Mouse (Mus musculus) gastrocnemius, postnatal 25 days (tissue): Measurements from ENCODE around the gene Selenos. TPM values are rescaled to one million over a fixed set of nuclear protein-coding genes. Genes with fewer than 3 reads are reported as not detected.

Source experiments
- DNase-seq: peaks from one replicate; pipeline ENCODE4 v3.0.0; 2022
- total RNA-seq, 2 experiments: library from RNA; stranded (reverse); gene quantifications; 1 replicate in 1 of 2; 2 replicates in 1 of 2; pipeline ENCODE4 v1.2.3; 2021

The Selenos gene
- total RNA-seq, 2 experiments from 2014 or later: 25.6 to 27.3 TPM

GRCm38 (mm10) chr7:66118796-66119195 lies 39.3 kb downstream of the Selenos start:
- no peak for DNase-seq

GRCm38 (mm10) chr7:66120139-66120538 lies 40.7 kb downstream of the Selenos start:
- DNase-seq: no peak

- DNase-seq: no peak
Observed at GRCm38 (mm10) chr7:66120702-66121396, 41.4 kb downstream of the Selenos start.

GRCm38 (mm10) chr7:66124551-66124968 lies 45.1 kb downstream of the Selenos start:
- no peak for DNase-seq

- DNase-seq: no peak
Observed at GRCm38 (mm10) chr7:66125368-66125767, 45.9 kb downstream of the Selenos start.

GRCm38 (mm10) chr7:66127951-66128645 lies 48.6 kb downstream of the Selenos start:
- DNase-seq: no peak

DNA sequence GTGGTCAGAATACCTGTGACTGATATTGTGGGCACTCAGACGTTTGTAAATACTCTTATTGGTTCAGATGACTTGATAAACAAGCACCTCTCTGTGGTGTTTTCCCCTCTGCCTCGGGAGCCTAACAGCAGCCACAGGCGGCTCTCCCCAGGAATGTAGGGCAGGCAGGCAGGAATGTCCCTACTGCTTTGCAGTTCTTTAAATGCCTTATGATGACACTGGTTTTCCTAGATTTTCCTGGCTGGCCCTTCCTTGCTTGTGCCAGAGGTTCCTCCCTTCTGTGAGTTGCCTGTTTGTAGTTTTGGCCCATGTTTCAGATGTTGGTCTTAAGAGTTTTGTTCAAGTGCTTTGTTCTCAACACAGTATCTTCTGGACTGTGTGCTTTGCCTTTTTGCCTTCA lies 49.4 kb downstream of the Selenos start:
- DNase-seq: peak; percentile 28

GRCm38 (mm10) chr7:66130296-66130695 lies 50.8 kb downstream of the Selenos start:
- DNase-seq: no peak

DNA sequence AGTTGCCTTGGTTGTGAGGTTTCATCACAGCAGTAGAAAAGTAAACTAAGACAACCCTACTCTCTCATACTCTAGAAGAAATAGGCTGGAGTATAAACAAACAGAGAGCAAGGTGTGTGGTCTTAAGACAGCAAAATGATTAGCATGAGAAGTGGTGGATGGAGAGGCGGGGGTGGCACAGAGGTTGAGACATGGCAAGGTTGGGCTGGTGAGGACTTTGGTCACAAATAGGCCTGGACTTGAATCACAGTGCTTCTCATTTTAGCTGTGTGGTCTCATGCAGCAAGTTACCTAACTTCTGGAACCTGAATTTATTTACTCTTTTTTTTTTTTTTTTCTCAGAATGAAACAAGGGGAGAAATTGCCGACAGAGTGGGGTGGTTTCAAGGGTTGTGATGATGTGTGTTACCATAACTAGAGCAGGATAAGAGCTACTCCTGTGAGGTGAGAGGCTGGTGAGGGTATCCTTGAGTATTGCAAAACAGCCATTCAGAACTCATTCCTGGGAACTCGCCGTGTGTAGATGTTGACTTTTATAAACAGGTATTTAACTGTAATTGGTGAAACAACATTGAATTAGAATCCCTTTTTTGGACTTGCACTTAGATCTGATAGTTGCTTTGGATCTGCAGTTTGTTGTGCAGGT lies 52.5 kb downstream of the Selenos start:
- no peak for DNase-seq

- DNase-seq: no peak
Observed at GRCm38 (mm10) chr7:66134154-66134553, 54.7 kb downstream of the Selenos start.

DNA sequence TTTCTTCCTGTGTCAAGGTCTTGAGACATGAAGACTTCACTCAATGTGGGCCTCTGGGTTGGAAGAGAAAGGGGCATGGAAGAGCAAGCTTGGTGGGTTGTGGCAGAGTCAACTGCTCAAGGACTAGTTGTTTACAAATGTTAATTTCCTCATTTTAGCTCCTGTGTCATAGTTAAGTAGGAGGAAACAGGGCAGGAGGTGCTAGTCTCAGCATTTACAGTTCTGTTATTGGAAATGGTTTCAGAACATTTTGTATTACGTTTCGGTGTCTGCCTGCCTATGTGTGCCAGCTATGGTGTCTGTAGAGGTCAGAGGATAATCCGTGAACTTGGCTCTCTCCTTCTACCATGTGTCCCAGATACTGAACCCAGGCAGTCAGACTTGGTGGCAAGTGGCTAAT lies 56.2 kb downstream of the Selenos start:
- no peak for DNase-seq

GRCm38 (mm10) chr7:66136187-66136586 lies 56.7 kb downstream of the Selenos start:
- DNase-seq: no peak

DNA sequence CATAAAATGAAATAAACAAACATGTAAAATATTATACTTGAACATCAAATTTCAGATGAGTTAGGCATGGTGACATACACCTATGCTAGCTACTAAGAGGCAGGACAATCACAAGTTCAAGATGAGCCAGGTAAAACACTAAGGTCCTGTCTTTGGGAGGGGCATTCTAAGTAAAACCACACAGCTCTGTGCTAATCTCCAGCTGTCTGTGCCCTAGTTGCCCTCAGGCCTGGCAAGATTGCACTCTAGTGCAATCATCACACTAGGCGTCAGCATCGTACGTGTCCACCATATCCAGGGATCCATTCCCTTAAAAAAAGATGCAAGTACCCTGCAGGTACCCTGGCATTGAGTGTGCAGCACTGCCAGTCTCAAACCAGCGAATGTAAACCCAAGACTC lies 57.9 kb downstream of the Selenos start:
- DNase-seq: no peak

DNA sequence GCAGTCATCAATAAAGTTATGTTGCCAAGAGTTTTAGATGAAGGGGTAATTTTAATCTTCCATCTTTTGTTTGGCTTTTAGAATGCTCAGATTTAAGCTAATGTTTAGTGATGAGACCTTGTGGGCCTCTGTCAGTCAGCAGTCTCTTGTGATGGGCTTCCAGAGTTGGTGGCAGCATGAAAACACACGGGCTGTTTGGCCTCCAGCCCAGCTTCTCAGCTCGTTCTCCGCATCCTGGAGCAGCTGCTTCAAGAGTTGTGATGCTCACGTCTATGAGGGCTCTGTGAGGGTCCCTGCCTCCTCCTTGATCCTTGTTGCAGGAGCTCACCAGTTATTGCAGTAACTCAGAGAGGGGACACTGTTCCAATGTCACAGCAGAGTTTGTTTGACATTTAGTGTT lies 58.9 kb downstream of the Selenos start:
- no peak for DNase-seq

DNA sequence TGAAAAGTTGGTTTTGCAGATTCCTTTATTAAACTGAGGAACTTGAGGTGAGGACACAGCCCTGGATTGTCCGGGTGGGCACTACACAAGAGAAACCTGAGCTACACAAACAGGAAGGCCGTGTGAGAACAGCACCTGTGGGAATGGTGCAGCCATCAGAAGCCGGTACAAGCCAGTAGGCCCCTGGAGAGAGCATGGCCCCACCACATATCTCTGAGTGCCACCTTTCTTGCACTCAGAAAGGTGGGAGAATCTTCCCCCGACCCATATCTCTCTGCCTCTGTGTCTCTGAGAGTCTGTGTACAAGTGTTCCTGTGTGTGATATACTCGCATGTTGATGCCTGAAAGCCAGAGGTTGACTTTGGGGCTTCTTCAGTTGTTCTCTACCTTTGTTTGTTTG lies 59.4 kb downstream of the Selenos start:
- no peak for DNase-seq

Other genes with a start within 250 kb of the Selenos start
- gene Pcsk6, start 217.9 kb upstream of the Selenos start, total RNA-seq: 10 to 100 TPM; 21.0 to 25.1 TPM
- not detected for gene Gm45213, start 36.0 kb upstream of the Selenos start, total RNA-seq
- 10 to 100 TPM; 17.6 to 19.0 TPM for gene Snrpa1, start 20.6 kb upstream of the Selenos start, total RNA-seq
- 1 to 10 TPM; 3.4 to 3.8 TPM for gene Chsy1, start 29.9 kb downstream of the Selenos start, total RNA-seq